ENCODE assay signal across 25 mouse cellular contexts in genomic region chr13:4756529-4756928, GRCm38 (mm10).
"Had no signal": no experiment of that assay in that cellular context is flagged by ENCODE, and none has a peak within 500 bp of the region (broad histone marks: within the 10 kb centered on the region; RNA-seq: fewer than 3 reads in every experiment).

No protein-coding gene starts in this region.

- H3K9ac ChIP-seq: heart, embryonic 12.5 days; hindbrain, embryonic 13.5 days; intestine, embryonic 15.5 days; kidney, embryonic 15.5 days; limb, embryonic 13.5 days; limb, embryonic 15.5 days; liver, embryonic 12.5 days had no signal

- H3K9me3 ChIP-seq: heart, embryonic 10.5 days; heart, embryonic 12.5 days; hindbrain, embryonic 10.5 days; hindbrain, embryonic 13.5 days; intestine, embryonic 15.5 days; kidney, embryonic 15.5 days; limb, embryonic 13.5 days; limb, embryonic 15.5 days; liver, embryonic 12.5 days had no signal

- H3K4me1 ChIP-seq: heart, embryonic 10.5 days; heart, embryonic 12.5 days; hindbrain, embryonic 10.5 days; hindbrain, embryonic 13.5 days; intestine, embryonic 15.5 days; kidney, embryonic 15.5 days; limb, embryonic 13.5 days; limb, embryonic 15.5 days; liver, embryonic 12.5 days had no signal

- H3K4me3 ChIP-seq: gastrocnemius, adult 2 months; heart, embryonic 10.5 days; heart, embryonic 12.5 days; hindbrain, embryonic 10.5 days; hindbrain, embryonic 13.5 days; intestine, embryonic 15.5 days; kidney, embryonic 15.5 days; limb, embryonic 13.5 days; limb, embryonic 15.5 days; liver, embryonic 12.5 days had no signal

- H3K4me2 ChIP-seq: heart, embryonic 12.5 days; hindbrain, embryonic 13.5 days; intestine, embryonic 15.5 days; kidney, embryonic 15.5 days; limb, embryonic 13.5 days; limb, embryonic 15.5 days; liver, embryonic 12.5 days had no signal

- DNase-seq: gastrocnemius, adult 2 months; gastrocnemius, postnatal 10 days; gastrocnemius, postnatal 25 days; heart, adult 18-20 months; heart, postnatal 10 days; heart, postnatal 4 days; kidney, adult 18-20 months; kidney, adult 9 months; kidney, postnatal 14 days; kidney, postnatal 36 days; layer of hippocampus, adult 9-11 months; layer of hippocampus, postnatal 36 days; left cerebral cortex, postnatal 4 days had no signal

- H3K27me3 ChIP-seq: heart, embryonic 12.5 days; hindbrain, embryonic 13.5 days; intestine, embryonic 15.5 days; kidney, embryonic 15.5 days; limb, embryonic 13.5 days; limb, embryonic 15.5 days; liver, embryonic 12.5 days had no signal

- H3K27ac ChIP-seq: gastrocnemius, adult 2 months; heart, embryonic 10.5 days; hindbrain, embryonic 10.5 days; hindbrain, embryonic 13.5 days; intestine, embryonic 15.5 days; kidney, embryonic 15.5 days; kidney, postnatal 0 days; limb, embryonic 13.5 days; limb, embryonic 15.5 days; liver, embryonic 12.5 days had no signal

- ATAC-seq: inflammation-experienced regulatory T-cells, adult 6 months; intestine, embryonic 15.5 days; intestine, postnatal 0 days; liver, embryonic 12.5 days had no signal

- H3K36me3 ChIP-seq: heart, embryonic 10.5 days; heart, embryonic 12.5 days; hindbrain, embryonic 10.5 days; hindbrain, embryonic 13.5 days; intestine, embryonic 15.5 days; kidney, embryonic 15.5 days; limb, embryonic 13.5 days; limb, embryonic 15.5 days; liver, embryonic 12.5 days had no signal
